Comparison of ENCODE assay signal across 22 mouse cellular contexts in the genomic region with DNA sequence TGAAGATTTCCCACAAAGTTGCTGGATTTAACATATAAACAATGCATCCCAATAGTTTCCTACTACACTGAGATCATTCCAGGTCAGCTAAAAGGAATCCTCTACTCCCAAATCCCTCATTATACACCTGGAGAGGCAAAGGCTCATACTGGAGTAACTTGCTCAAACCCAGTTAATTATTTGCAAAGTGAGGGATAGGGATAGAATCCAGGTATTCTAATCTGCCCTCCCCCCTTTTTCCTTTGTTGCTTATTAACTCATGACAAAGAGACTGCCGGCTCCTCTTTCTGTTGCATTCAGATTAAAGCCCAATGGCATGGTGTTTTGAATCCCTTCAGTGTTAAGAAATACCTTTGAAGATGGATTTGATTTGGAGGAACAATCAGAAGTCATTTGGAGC.
DNase-seq lines count a peak whose midpoint lies in the region; ATAC-seq and TF ChIP-seq lines count a peak whose summit lies in the region.
"Had no signal": no experiment of that assay in that cellular context is flagged by ENCODE, and none has a peak within 500 bp of the region (broad histone marks: within the 10 kb centered on the region; RNA-seq: fewer than 3 reads in every experiment).

No protein-coding gene starts in this region.

- no peak for TF ChIP-seq EP300 in liver, postnatal 0 days (IDR thresholded peaks at IDR 0.05; ENCODE audit: low read depth)

- no peak overlapping the region for H3K27ac ChIP-seq in liver, postnatal 0 days (ENCODE audit: low read depth)
- no peak overlapping the region for H3K27ac ChIP-seq in kidney, postnatal 0 days
- H3K27ac ChIP-seq: embryonic facial prominence, embryonic 15.5 days; forebrain, embryonic 10.5 days; heart, embryonic 10.5 days; hindbrain, embryonic 12.5 days had no signal

- no peak for TF ChIP-seq CTCF in liver, postnatal 0 days (IDR thresholded peaks at IDR 0.05; ENCODE audit: low read depth)
- TF ChIP-seq CTCF in kidney, postnatal 0 days (IDR thresholded peaks at IDR 0.05; ENCODE audit: low read depth): no peak

- no peaks in the 10 kb centered on the region for H3K9me3 ChIP-seq in liver, postnatal 0 days (ENCODE audit: low read length)
- no peaks in the 10 kb centered on the region for H3K9me3 ChIP-seq in kidney, postnatal 0 days (replicated peaks; ENCODE audit: low read length)
- H3K9me3 ChIP-seq: embryonic facial prominence, embryonic 15.5 days; forebrain, embryonic 10.5 days; heart, embryonic 10.5 days; hindbrain, embryonic 12.5 days had no signal

- peak; percentile 59; the same call in 1 of the 2 replicates for ATAC-seq in liver, postnatal 0 days
- ATAC-seq in kidney, postnatal 0 days (replicated peaks; ENCODE audit: low FRiP score, low read depth): no peak; the same call in 1 of the 2 replicates
- ATAC-seq: forebrain, embryonic 14.5 days had no signal

- WGBS in liver, postnatal 0 days (ENCODE audit: insufficient replicate concordance): 64% methylated on average over 1 of the region's 1 CpGs
- 72% methylated on average over 1 of the region's 1 CpGs for WGBS in kidney, postnatal 0 days

- no peak overlapping the region for H3K9ac ChIP-seq in liver, postnatal 0 days (replicated peaks)
- no peak overlapping the region for H3K9ac ChIP-seq in kidney, postnatal 0 days (ENCODE audit: low read depth, low read length)
- H3K9ac ChIP-seq: embryonic facial prominence, embryonic 15.5 days; hindbrain, embryonic 12.5 days had no signal

- H3K4me1 ChIP-seq in liver, postnatal 0 days (ENCODE audit: insufficient read depth): peaks cover 3% of the 10 kb centered on the region; the same call in 1 of the 2 replicates
- no peaks in the 10 kb centered on the region; the same call in 1 of the 2 replicates for H3K4me1 ChIP-seq in kidney, postnatal 0 days (replicated peaks; ENCODE audit: insufficient read depth, low read length)
- H3K4me1 ChIP-seq: embryonic facial prominence, embryonic 15.5 days; forebrain, embryonic 10.5 days; heart, embryonic 10.5 days; hindbrain, embryonic 12.5 days had no signal

- H3K4me2 ChIP-seq in liver, postnatal 0 days (ENCODE audit: low read depth, low read length): no peak overlapping the region
- no peak overlapping the region for H3K4me2 ChIP-seq in kidney, postnatal 0 days (ENCODE audit: low read length)
- H3K4me2 ChIP-seq: embryonic facial prominence, embryonic 15.5 days; hindbrain, embryonic 12.5 days had no signal

- DNase-seq in kidney, adult 8-10 months: peak; percentile 24 to 83
- DNase-seq in kidney, postnatal 4 days: no peak
- no peak for DNase-seq in liver, postnatal 0 days
- DNase-seq in liver: no peak
- DNase-seq in kidney, postnatal 0 days (ENCODE audit: low spot score): peak; percentile 37
- no peak for DNase-seq in layer of hippocampus, postnatal 36 days
- no peak for DNase-seq in cerebellum, adult 9-10 months
- DNase-seq: adrenal gland, adult 8-10 months; adrenal gland, postnatal 36 days; cerebellum, adult 2 months; cerebellum, postnatal 14 days; embryo, embryonic 11 days; gastrocnemius, postnatal 36 days; heart, adult 18-20 months; heart, postnatal 10 days; heart, postnatal 4 days had no signal

- H3K4me3 ChIP-seq in liver, postnatal 0 days (ENCODE audit: low read depth, low read length): no peak overlapping the region
- H3K4me3 ChIP-seq in kidney, postnatal 0 days (replicated peaks; ENCODE audit: low read depth, low read length): no peak overlapping the region
- H3K4me3 ChIP-seq: embryonic facial prominence, embryonic 15.5 days; erythroblast, embryonic 14.5 days; forebrain, embryonic 10.5 days; heart, embryonic 10.5 days; hindbrain, embryonic 12.5 days had no signal

- no peaks in the 10 kb centered on the region for H3K27me3 ChIP-seq in liver, postnatal 0 days (ENCODE audit: insufficient read depth, low read length)
- no peaks in the 10 kb centered on the region for H3K27me3 ChIP-seq in kidney, postnatal 0 days (ENCODE audit: insufficient read depth, low read length)
- H3K27me3 ChIP-seq: embryonic facial prominence, embryonic 15.5 days; hindbrain, embryonic 12.5 days had no signal

- no peaks in the 10 kb centered on the region for H3K36me3 ChIP-seq in liver, postnatal 0 days (replicated peaks; ENCODE audit: insufficient read depth, low read length)
- no peaks in the 10 kb centered on the region for H3K36me3 ChIP-seq in kidney, postnatal 0 days (ENCODE audit: insufficient read depth, low read length)
- H3K36me3 ChIP-seq: embryonic facial prominence, embryonic 15.5 days; forebrain, embryonic 10.5 days; heart, embryonic 10.5 days; hindbrain, embryonic 12.5 days had no signal

Comparison
In these comparisons a context has a peak if more than half of its experiments do, and no peak if none do; other contexts are left out.
1. DNase-seq: peak in kidney, adult 8-10 months (2 of 2) and kidney, postnatal 0 days (single experiment); none in kidney, postnatal 4 days (0 of 2), liver, postnatal 0 days (single experiment), liver (single experiment), layer of hippocampus, postnatal 36 days (0 of 2) and cerebellum, adult 9-10 months (single experiment).